Mouse (Mus musculus) layer of hippocampus, postnatal 14 days (tissue): ENCODE measurements around the gene Sart3. TPM values are rescaled to one million over a fixed set of nuclear protein-coding genes. Genes with fewer than 3 reads are reported as not detected.
"Not testable (repeated sequence)": the region's sequence is repeated elsewhere in the genome, so short reads cannot be mapped to it uniquely, and the experiment has no call there.

ENCODE experiments used
- DNase-seq, 2 experiments: peaks; one replicate each; pipeline ENCODE4 v3.0.0; 2021 to 2022; ENCODE audit warnings: low spot score in 2 of 2, mixed read lengths in 1 of 2
- long read RNA-seq, 2 experiments: library from polyadenylated mRNA; stranded (forward); transcript quantifications; one replicate each; pipeline ENCODE4 v2.0.0; 2021
- total RNA-seq, 2 experiments: library from RNA; stranded (reverse); gene quantifications; 2 replicates each; pipeline ENCODE4 v1.2.3; 2021

Sart3 gene
- 10 to 100 TPM; 35.0 to 37.5 TPM for total RNA-seq
- long read RNA-seq, experiment 1, full-length matches to known transcripts = 16 of 22 reads
- long read RNA-seq, experiment 1, partial matches to known transcripts = 2 of 22 reads
- long read RNA-seq, experiment 1, other reads (novel, unspliced or antisense) = 4 of 22 reads
- long read RNA-seq, experiment 2, full-length matches to known transcripts = 16 of 31 reads
- long read RNA-seq, experiment 2, partial matches to known transcripts = 3 of 31 reads
- long read RNA-seq, experiment 2, other reads (novel, unspliced or antisense) = 12 of 31 reads

GRCm38 (mm10) chr5:113772450-113772895 is at the start of gene Sart3, which contains the start of gene Iscu:
TSS of gene Sart3 (minus strand) at chr5:113772510.
TSS of gene Iscu (plus strand) at chr5:113772748.
- DNase-seq = peak; percentile 91 to 94

DNA sequence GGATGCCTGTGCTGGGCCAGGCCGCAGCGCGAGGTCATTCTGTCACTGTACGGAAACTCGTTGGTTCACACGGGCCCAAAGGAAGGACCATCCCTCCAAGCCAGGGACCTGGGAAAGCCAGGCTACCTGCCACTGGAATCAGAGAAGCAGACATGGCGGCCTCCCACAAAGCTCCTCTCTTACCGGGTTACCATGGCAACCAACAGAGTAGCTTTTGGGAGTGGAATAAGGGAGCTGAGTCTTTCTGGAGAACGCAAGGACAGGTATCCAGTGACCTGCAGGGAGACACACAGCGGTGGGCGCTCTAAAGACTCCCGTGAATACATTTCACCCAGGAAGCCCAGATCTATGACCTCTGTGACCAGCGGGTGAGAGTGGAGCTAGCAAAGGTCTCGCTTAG is 46.3 kb upstream of the Sart3 start:
- DNase-seq = no peak

DNA sequence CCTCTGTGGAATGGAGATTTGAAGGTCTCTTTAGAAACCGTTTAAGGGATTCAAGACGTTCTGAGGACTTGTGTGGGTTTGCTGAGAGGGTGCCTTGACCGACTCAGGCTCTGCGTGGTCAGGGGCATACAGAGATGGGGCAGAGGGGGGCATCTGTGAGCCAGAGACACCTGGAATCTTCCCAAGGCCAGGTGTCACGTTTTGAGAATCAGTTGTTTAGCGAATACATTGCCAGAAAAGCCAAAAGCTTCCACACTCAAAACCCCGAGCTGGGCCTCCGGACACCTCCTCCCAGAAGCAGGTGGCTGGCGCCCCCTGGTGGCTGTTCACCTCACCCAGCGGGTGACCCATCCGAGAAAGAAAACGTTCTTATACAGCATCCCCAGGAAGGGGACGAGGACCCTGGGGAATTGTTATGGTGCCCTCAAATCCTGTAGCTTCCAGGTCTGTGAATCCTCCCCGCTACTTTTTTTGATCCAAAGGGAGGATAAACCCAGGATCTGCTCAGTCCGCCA is 43.4 kb upstream of the Sart3 start:
- DNase-seq = peak; percentile 49 to 53

DNA sequence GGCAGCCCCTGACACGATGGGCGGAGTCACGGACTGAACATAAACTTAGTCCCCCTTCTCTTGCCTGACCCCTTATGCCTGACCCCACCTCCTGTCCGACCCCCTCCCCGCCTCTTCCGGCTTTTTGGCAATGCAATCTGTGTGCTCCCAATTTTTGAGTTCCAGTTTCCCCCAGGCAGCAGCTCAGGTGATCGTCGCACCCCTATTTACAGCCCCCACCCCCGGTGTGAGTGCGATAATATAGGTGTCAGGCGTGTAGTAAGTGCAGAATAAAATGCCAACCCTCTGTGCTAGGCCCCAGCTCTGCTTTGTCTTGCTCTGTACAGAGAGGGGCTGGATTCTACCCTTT is 42.7 kb upstream of the Sart3 start:
- no peak for DNase-seq

DNA sequence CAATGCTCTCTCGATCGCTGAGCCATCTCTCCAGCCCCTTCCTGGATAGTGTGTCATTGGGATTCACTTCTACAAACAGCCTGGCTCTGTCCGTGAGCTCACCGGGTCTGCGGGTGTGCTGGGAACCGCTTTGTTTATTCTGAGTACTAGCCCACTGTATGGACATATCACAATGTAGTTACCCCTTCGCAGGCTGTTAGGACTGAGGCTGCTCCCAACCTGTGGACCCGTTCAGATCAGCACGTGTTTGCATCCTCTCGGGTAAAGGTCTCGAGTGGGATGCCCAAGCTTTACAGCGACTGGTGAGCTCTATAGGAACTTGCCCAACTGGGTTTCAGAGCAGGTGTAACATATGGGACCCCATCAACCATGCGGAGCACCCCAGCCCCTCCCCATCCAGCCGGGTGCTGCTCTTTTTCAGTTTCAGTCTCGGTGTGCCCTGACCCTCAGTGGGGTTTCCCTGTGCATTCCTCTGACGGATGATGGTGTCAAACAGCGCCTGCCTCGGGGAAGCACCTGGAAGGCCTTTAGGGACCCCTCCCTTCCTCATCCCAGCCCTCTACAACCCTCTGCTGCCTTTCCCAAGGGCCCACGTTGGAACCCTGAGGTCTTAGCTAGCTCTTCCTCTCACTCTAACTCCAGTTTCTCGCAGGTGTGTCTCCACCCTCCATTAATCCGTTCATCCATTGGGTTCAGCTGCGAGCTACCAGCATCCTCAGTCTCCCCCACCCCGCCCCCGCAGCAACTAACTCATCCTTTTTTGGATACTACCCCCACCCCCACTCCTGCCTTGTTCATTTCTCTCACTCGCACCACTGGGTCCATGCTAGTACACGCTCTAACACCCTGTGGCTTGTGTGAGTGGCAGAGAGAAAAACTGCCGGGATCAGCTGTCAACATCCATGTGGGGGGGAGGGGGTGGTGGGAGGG is 42.1 kb upstream of the Sart3 start:
- DNase-seq = no peak

DNA sequence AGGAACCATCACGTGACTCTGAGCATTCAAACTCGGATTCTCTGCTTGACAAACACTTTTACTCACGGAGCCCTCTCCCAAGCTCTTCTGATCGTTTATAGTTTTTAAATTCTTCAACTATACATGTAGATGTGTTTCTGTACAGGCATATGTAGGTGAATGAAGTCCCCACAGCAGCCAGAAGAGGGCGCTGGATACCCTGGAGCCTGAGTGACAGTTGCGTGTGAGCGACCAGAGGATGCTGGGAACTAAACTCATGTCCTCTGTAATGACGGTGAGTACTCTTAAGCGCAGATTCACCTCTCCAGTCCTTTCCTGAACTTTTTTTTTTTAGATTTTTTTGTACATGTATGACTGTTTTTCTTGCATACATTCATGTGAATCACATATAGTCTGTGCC is 41.3 kb upstream of the Sart3 start:
- DNase-seq = no peak

- no peak for DNase-seq
These were observed 40.3 kb upstream of the Sart3 start for GRCm38 (mm10) chr5:113812638-113813037.

DNA sequence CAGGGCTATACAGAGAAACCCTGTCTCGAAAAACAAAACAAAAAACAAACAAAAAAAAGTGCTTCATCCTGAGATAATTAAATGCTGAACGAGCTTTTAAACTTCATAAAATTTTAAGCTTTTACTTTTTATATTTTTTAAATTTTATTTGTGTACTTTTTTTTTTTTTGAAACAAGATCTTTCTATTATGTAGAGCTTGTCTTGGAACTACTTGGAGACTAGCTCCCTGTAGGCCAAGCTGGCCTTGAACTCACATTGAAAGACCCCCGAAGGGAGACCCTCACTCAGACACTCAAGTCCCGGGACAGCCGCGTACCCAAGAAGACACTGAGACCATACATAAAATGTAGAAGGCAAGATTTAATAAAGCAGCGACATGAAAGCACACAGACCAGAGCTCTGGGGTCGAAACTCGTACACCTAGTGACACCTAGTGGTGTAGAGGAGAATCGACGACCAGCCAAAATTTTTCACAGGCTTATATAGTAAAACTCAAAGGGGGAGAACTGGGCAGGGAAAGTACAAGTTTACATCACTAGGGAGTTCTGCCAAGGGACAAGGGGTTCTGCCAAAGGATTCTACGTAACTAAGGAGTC is 39.6 kb upstream of the Sart3 start:
- not testable (repeated sequence) for DNase-seq

DNA sequence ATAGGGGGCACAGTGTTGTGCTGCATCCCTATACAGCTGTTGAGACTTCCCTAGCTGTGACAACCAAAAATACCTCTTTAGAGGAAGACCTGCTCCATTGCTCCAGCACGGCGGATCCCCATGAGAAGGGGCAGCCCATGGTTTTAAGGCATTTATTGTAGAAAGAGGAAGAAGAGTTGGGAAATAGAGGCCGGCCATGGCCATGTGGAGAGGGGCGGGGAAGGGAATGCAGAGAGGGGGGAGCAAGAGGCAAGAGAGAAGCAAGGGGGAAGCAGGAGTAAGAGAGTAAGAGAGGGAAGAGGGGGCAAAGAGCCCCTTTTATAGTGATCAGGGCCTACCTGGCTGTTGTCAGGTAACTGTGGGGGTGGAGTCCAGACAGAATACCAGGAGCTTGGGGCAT is 37.8 kb upstream of the Sart3 start:
- no peak for DNase-seq

DNA sequence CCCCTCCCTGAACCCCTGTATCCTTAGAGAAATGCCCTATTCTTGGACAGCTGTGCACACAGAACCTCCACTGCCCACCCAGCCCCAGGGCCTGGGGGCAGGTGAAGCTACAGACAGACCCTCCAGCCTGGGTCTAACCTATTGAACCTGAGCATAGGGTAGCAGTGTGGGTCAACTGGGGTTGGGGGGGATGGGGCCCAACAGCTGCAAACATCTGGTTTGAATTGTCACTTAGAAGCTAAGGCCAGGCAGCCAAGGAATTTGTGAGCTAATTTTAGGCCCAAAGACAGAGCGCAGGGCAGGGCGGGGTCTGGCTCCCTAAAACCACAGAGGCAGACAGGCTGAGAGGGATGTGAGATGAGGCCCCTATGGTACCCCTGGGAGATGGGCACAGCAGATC is 35.9 kb upstream of the Sart3 start:
- no peak for DNase-seq

DNA sequence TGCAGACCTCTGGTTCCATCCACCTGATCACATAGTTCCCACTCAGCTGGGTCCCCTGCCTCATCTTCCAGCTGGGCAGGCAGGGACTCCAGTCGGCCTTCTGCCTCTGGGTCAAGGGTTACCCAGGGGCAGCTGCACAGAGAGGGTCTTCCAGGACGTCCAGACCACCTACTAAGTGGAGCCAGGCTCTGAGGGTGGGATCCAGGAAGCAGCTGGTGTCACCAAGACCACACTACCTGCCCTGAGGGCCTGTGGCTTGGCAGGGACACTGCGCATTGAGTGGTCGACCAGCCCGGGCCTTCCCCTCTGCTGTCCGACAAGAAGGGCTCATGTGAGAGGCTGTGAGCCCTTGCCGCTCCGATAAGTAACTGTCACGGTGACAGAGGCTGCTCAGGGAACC is 35.4 kb upstream of the Sart3 start:
- DNase-seq = no peak

GRCm38 (mm10) chr5:113806414-113806813 is 34.1 kb upstream of the Sart3 start:
- DNase-seq = no peak

DNA sequence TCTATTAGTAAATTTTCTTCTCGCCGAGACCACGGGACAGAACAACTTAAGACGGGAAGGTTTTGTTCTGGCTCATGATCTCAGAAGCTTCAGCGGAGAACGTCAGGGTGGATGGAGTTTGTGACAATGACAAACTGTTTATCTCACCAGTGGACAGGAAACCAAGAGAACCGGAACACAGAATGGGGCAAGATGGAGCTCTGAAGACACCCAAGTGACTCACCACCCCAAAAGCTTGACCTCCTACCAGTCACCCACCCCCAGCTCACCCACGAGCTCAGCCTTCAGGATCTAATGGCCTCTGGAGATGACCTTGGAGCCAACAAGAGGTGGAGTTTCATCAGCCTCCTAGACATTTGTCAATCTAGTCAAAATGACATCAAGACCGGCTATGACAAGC is 33.0 kb upstream of the Sart3 start:
- no peak for DNase-seq

DNA sequence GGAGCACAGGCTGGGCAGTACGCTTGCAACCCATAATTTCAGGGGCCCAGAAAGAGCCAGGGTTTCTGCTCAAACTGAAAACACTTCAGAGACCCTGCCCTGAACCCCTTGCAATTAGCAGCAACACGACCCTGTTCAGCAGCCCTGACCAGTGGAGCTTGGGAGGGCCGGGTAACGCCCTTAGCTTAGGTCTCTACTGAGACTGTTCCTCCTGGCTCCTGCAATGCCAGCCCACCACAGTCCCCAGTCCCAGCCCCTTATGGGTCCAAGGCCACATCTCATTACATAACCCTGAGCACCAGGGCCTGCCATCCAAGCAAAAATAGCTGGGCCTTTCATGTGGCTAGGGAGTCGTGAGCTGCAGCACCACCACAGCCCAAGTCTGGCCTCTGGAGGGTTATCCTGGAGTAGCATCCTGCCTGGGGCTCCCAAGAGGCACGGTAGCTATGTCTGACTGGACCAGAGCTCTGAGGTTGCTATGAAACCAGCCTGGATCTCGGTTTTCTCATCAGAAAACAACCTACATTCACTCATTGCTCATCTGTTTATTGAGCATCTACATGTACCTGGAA is 32.2 kb upstream of the Sart3 start:
- no peak for DNase-seq

DNA sequence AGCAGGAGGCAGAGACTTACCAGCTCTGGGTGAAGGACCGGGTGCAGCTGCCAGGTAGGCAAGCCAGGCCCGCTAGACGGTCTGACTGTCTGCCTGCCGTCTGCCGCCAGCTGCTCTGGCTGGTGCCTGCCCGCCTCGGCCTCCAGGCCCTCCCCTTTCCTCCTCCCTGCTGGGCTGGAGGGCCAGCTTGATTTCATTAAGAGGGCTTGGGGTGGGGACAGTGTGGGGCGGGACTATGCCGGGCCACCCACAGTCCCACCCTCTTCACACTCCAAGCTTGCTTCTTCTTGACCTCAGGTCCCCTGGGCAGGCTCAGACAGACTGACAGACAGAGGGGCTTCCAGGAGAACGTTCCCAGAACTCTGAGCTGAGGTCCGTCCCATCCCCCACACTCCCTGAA is 28.0 kb upstream of the Sart3 start, which contains the start of gene Tmem119:
TSS of gene Tmem119 (minus strand) at position 237 of the 400 bp plus-strand sequence.
- peak in 1 of 2 experiments; percentile 32 for DNase-seq

DNA sequence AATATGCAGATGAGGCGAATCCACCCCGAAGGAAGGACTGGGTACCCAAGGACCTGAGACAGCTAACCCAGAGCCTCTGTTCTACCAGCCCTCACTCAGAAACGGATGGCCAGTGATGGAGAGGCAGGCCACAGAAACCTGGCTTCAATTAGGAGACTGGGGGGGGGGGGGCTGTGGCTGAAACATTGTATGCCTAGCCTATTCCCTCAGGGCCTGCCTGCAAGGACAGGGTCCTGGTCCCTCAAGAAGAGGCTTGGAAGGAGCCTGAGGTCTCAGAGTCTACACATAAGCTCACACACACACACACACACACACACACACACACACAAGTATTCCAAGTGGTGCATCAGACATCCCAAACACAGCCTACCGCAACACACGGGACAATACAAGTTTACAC is 27.4 kb upstream of the Sart3 start:
- DNase-seq = no peak

DNA sequence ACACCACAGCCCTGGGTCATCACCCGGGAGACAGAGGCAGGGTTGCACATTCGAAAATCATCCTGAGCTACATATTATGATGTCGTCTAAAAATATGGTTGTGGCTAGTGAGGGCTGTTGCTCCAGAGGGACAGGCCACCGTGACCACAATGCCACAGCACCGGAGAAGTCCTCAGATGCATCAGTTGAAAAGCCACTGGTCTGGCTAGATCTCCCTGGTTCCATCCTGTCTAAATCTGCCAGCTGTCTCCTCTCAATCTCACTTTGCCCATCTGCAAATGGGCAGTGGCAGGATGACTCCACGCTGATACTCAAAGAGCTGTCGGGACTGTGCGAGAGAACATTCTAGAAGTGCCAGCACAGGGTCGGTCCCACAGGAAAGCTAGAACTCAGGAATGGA is 26.2 kb upstream of the Sart3 start:
- no peak for DNase-seq

GRCm38 (mm10) chr5:113797149-113797882 is 25.0 kb upstream of the Sart3 start:
- DNase-seq = no peak

DNA sequence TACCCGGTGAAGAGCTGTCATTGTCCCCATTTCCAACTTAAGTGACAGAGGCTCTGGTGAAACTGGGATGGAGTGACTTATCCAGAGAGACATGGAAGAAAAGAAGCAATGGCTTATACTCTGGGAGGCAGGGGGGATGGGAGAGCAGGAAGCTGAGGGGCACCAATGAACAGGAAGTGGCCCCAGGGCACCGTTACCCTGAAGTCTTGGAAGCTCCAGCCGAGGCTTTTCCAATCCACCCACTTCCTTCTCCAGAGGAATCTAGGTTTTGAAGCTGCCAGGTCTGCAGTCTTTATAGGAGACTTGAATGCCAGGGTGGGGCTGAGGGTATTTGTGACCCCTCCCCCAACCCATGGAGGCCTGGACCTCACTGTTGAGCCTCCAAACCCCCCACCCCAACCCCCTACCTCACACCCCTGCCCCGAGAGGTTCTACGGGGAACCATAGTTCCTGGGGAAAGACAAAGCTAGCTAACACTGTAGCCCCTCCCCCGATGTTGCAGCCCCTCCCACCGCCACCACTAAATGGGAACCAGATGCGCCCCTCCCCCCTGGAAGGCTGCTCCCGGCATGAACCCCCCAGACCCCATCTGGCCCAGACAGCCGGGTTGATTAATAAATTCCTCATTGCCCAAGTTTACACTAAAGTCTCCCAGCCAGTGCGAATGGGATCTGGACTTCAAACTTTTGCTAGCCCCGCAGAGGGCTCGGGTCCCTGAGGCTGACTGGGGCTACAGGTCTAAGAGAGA is 24.3 kb upstream of the Sart3 start:
- DNase-seq = no peak
